Mouse (Mus musculus) adrenal gland (tissue): ENCODE results near the gene Nrcam.
"Not testable (repeated sequence)": the region's sequence is repeated elsewhere in the genome, so short reads cannot be mapped to it uniquely, and the experiment has no call there.

Source experiments
- intact Hi-C: fragments of 180-260 bp; cut with DNase I; formaldehyde crosslinking; loops from one replicate; pipeline ENCODE4 v1.15.1; 2025
- long read RNA-seq, 2 experiments: library from polyadenylated mRNA; unstranded; transcript quantifications; one replicate each; pipeline ENCODE4 v2.0.0; 2020; ENCODE audit warnings: borderline replicate concordance in 1 of 2; ENCODE audit not compliant: insufficient replicate concordance in 1 of 2

Nrcam gene
- long read RNA-seq, experiment 1, partial matches to known transcripts: 0 of 2 reads
- long read RNA-seq, experiment 1, other reads (novel, unspliced or antisense): 2 of 2 reads
- long read RNA-seq, experiment 2, partial matches to known transcripts: 0 of 4 reads
- long read RNA-seq, experiment 2, other reads (novel, unspliced or antisense): 4 of 4 reads

DNA sequence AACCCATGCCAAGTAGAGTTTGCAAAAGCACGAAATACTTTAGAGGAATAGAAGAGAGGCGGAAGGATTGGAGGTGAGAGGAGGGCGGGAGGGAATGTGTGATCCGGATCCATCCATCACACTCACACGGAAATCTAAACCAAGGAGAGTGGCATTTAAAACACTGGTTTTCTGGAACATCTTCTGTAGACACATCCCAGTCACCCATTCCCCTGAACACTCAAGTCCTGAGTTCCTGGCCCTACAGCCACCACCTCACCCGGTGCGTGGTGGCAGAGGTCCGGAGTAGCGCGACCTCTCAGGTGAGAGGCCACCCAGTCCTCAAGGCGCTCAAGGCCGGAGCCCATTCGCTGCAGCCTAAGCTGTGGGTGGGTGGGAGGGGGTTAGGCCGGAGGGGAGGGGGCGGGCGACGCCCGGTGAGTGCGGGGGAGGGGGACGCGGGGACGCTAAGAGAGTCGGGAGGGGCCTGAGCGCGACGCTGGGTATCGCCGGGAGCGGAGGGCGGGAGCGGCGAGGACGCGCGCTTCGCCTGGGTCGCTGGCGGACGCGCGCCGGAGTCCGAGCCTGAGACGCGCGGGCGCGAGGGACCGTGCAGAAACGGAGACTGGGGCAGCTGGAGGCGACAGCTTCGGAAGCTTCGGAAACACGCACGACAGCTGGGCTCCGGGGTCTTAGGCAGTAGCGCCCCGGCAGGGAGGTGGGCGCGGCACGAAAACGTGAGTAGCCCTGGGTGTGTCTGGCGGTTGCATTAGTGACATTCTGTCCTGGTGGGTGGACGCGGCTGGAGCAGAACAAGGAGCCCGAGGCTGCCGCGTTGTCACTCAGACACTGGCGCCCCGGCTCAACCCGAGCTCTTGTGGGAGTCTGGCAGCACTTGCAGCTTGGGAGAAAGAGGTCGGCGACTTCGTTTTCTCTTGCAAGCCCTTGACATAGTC lies at the start of gene Nrcam:
Nrcam (plus strand) TSS at position 505 of the 935 bp plus-strand sequence.
- intact Hi-C loops: no loop called here

DNA sequence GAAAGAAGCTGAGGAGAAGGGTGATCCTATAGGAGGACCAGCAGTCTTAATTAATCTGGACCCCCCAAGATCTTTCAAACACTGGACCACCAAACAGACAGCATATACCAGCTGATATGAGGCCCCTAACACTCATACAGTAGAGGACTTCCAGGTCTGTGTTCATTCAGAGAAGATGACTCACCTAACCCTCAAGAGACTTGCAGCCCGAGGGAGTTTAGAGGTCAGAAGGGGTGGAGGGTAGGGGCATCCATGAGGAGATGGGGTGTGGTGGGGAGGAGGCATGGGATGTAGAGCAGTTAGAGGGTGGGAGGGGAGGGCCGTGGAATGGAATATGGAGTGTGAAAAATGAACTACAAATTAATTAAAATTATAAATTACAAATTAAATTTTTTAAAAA lies 48.5 kb upstream of the Nrcam start:
- intact Hi-C loops: not testable (repeated sequence)

DNA sequence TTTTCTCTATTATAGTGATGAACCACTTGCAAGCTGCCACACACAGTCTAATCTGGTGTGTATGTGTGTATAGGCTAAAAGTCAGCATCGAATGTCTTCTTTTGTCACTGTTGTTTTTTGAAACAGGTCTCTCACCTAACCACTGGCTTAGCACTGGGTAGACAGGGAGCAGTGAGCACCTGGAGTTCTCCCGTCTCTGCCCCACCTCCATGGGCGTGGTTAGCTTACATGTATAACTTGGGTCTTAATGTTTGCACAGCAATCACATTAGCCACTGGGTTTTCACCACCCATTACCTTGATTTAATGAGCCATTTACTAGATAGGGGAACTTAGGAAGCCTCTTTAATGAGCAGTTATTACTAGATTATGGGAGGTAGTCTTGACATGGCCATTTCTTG lies 47.2 kb upstream of the Nrcam start:
- intact Hi-C loops: no loop called here

- intact Hi-C loops: no loop called here
Measured at GRCm38 (mm10) chr12:44283378-44283777, 45.3 kb upstream of the Nrcam start.

GRCm38 (mm10) chr12:44286992-44287391 lies 41.7 kb upstream of the Nrcam start:
- intact Hi-C loops: no loop called here

GRCm38 (mm10) chr12:44292281-44292680 lies 36.4 kb upstream of the Nrcam start:
- intact Hi-C loops: loop anchor here (2.0 kb wide), 1 partner anchor 259 kb away; no protein-coding TSS in a partner anchor

DNA sequence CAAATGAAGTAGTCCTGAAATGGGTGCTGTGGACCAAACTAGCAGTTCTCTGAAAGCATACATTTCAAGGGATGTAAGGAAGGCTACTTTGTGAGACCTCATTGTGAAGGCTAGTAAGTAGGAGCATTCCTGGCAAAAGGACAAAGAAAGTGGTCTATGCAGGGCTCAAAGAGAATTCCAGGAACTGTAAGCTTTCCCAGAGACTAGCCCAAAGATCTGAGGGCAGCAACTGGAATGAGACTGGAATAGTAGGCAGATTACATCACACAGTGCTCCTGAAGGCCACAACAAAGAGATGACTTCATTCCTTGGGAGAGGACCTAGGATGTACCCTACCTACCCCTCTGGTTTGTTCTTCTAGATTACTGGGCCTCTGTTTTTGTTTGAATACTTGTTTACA lies 27.9 kb upstream of the Nrcam start:
- intact Hi-C loops: loop anchor here (10.0 kb wide), 1 partner anchor 144 kb away; no protein-coding TSS in a partner anchor

GRCm38 (mm10) chr12:44304012-44304411 lies 24.7 kb upstream of the Nrcam start:
- intact Hi-C loops: loop anchor here (10.0 kb wide), 1 partner anchor 141 kb away; no protein-coding TSS in a partner anchor

- intact Hi-C loops: loop anchor here (10.0 kb wide), 1 partner anchor 140 kb away; no protein-coding TSS in a partner anchor
Measured at GRCm38 (mm10) chr12:44304869-44305268, 23.8 kb upstream of the Nrcam start.

- intact Hi-C loops: loop anchor here (10.0 kb wide), 1 partner anchor 137 kb away; no protein-coding TSS in a partner anchor
Measured at GRCm38 (mm10) chr12:44308221-44308620, 20.5 kb upstream of the Nrcam start.

DNA sequence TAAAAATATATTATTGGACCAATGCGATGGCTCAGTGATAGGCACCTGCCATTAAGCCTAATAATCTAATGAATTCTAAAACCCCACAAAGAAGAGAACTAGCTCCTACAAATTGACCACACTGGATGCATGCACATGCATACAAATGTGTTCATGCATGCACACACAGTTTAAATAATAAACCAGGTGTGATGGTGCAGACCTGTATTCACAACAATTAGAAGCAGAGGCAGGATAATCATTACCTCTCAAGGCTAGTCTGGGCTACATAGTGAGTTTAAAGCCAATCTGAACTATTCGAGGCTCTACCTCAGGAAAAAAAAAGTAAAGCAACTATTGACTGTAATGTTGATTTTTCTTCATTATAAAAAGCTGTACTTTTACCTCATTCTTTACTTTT lies 13.5 kb upstream of the Nrcam start:
- intact Hi-C loops: no loop called here

- intact Hi-C loops: no loop called here
Measured at GRCm38 (mm10) chr12:44325091-44325490, 3.6 kb upstream of the Nrcam start.

GRCm38 (mm10) chr12:44327452-44327851 lies 1.2 kb upstream of the Nrcam start:
- intact Hi-C loops: no loop called here

- intact Hi-C loops: no loop called here
Measured at GRCm38 (mm10) chr12:44329316-44330215, 881 bp downstream of the Nrcam start.

GRCm38 (mm10) chr12:44330216-44330719 lies 1.6 kb downstream of the Nrcam start:
- intact Hi-C loops: no loop called here

GRCm38 (mm10) chr12:44337136-44337640 lies 8.5 kb downstream of the Nrcam start:
- intact Hi-C loops: no loop called here

- intact Hi-C loops: no loop called here
Measured at GRCm38 (mm10) chr12:44338195-44338622, 9.5 kb downstream of the Nrcam start.

GRCm38 (mm10) chr12:44344075-44344474 lies 15.4 kb downstream of the Nrcam start:
- intact Hi-C loops: no loop called here

- intact Hi-C loops: no loop called here
Measured at GRCm38 (mm10) chr12:44345251-44345650, 16.6 kb downstream of the Nrcam start.

- intact Hi-C loops: no loop called here
Measured at GRCm38 (mm10) chr12:44346143-44346542, 17.5 kb downstream of the Nrcam start.

- intact Hi-C loops: no loop called here
Measured at GRCm38 (mm10) chr12:44355116-44355515, 26.4 kb downstream of the Nrcam start.
